Mouse (Mus musculus) embryo, embryonic 10 days (tissue): Measurements from ENCODE around the gene Sh3bp4.

Source experiments
- DNase-seq: peaks from one replicate; pipeline ENCODE4 v3.0.0-alpha.2; 2015; ENCODE audit warnings: low spot score

The Sh3bp4 gene

GRCm38 (mm10) chr1:89094416-89094815 is 24.2 kb downstream of the Sh3bp4 start:
- no peak for DNase-seq

GRCm38 (mm10) chr1:89095642-89096424 is 25.6 kb downstream of the Sh3bp4 start:
- DNase-seq: no peak

GRCm38 (mm10) chr1:89102231-89103003 is 32.2 kb downstream of the Sh3bp4 start:
- peak; percentile 70 for DNase-seq

- DNase-seq: peak; percentile 42
These were observed 32.7 kb downstream of the Sh3bp4 start for GRCm38 (mm10) chr1:89103004-89103263.

GRCm38 (mm10) chr1:89103505-89103904 is 33.3 kb downstream of the Sh3bp4 start:
- DNase-seq: no peak

GRCm38 (mm10) chr1:89104066-89104765 is 34.0 kb downstream of the Sh3bp4 start:
- DNase-seq: no peak

GRCm38 (mm10) chr1:89105891-89106830 is 35.9 kb downstream of the Sh3bp4 start:
- DNase-seq: no peak

GRCm38 (mm10) chr1:89107466-89107865 is 37.3 kb downstream of the Sh3bp4 start:
- DNase-seq: no peak

- DNase-seq: peak; percentile 70
These were observed 38.2 kb downstream of the Sh3bp4 start for GRCm38 (mm10) chr1:89108340-89108896.

GRCm38 (mm10) chr1:89109767-89110166 is 39.6 kb downstream of the Sh3bp4 start:
- DNase-seq: peak; percentile 47

GRCm38 (mm10) chr1:89110767-89111534 is 40.7 kb downstream of the Sh3bp4 start:
- DNase-seq: no peak

GRCm38 (mm10) chr1:89112544-89112943 is 42.3 kb downstream of the Sh3bp4 start:
- no peak for DNase-seq

- DNase-seq: no peak
These were observed 43.5 kb downstream of the Sh3bp4 start for GRCm38 (mm10) chr1:89113731-89114130.

GRCm38 (mm10) chr1:89117062-89117461 is 46.8 kb downstream of the Sh3bp4 start:
- DNase-seq: no peak

GRCm38 (mm10) chr1:89118076-89118475 is 47.9 kb downstream of the Sh3bp4 start:
- DNase-seq: no peak

GRCm38 (mm10) chr1:89118836-89119235 is 48.6 kb downstream of the Sh3bp4 start:
- no peak for DNase-seq

- DNase-seq: no peak
These were observed 50.1 kb downstream of the Sh3bp4 start for GRCm38 (mm10) chr1:89120290-89120689.

- no peak for DNase-seq
These were observed 51.3 kb downstream of the Sh3bp4 start for GRCm38 (mm10) chr1:89121466-89121865.

- DNase-seq: no peak
These were observed 52.2 kb downstream of the Sh3bp4 start for GRCm38 (mm10) chr1:89122376-89122775.

- no peak for DNase-seq
These were observed 53.9 kb downstream of the Sh3bp4 start for GRCm38 (mm10) chr1:89124076-89124475.

GRCm38 (mm10) chr1:89127163-89127562 is 56.9 kb downstream of the Sh3bp4 start:
- no peak for DNase-seq
